Mouse (Mus musculus) liver, embryonic 16.5 days (tissue): ENCODE results near the gene Lrrc58. TPM values are rescaled to one million over a fixed set of nuclear protein-coding genes. Genes with fewer than 3 reads are reported as not detected.
A peak's percentile ranks its signal among the peaks of the same experiment; 100 is the strongest.

Source experiments
- ATAC-seq: fragments of 200-750 bp; cut with Nextera tagmentation; 2 replicates; pipeline ENCODE4 v1.8.0; 2017; ENCODE audit warnings: low read depth, mild to moderate bottlenecking, moderate number of reproducible peaks, moderate library complexity
- H3K27ac ChIP-seq: fragments of 300-500 bp; sonication (generic); 2 replicates; pipeline ENCODE4 v1.5.1; 2014; ENCODE audit warnings: mild to moderate bottlenecking, low read length
- H3K27me3 ChIP-seq: fragments of 300-500 bp; sonication (generic); 2 replicates; pipeline ENCODE4 v1.6.1; 2014; ENCODE audit warnings: low read depth, low read length, mixed read lengths; ENCODE audit not compliant: control insufficient read depth, insufficient read depth
- H3K36me3 ChIP-seq: fragments of 300-500 bp; sonication (generic); 2 replicates; pipeline ENCODE4 v1.6.1; 2014; ENCODE audit warnings: mild to moderate bottlenecking; ENCODE audit not compliant: control insufficient read depth, insufficient read depth
- H3K4me1 ChIP-seq: fragments of 300-500 bp; sonication (generic); 2 replicates; pipeline ENCODE4 v1.6.1; 2014; ENCODE audit warnings: low read depth, low read length, mixed read lengths; ENCODE audit not compliant: control insufficient read depth
- H3K4me2 ChIP-seq: fragments of 300-500 bp; sonication (generic); 2 replicates; pipeline ENCODE4 v1.6.1; 2014; ENCODE audit warnings: low read depth, low read length, mixed read lengths
- H3K4me3 ChIP-seq: fragments of 300-500 bp; sonication (generic); 2 replicates; pipeline ENCODE4 v1.5.1; 2014; ENCODE audit warnings: low read depth, mild to moderate bottlenecking, low read length
- H3K9ac ChIP-seq: fragments of 300-500 bp; sonication (generic); 2 replicates; pipeline ENCODE4 v1.6.1; 2014; ENCODE audit warnings: low read depth, low read length
- H3K9me3 ChIP-seq: fragments of 300-500 bp; sonication (generic); replicated peaks from 2 replicates; pipeline ENCODE4 v1.6.1; 2016; ENCODE audit warnings: low read length; ENCODE audit not compliant: control insufficient read depth
- WGBS: fragments of 180-500 bp; shearing (Covaris S2); extraction: QIAGEN DNeasy Blood & Tissue Kit; methylation state at CpG from one replicate; pipeline ENCODE4 v1.1.7; 2014; ENCODE audit not compliant: insufficient replicate concordance; 5-methylcytosine and 5-hydroxymethylcytosine counted together
- polyA plus RNA-seq: library from polyadenylated mRNA; unstranded; fragments of >200 nt; fragmentation: Nextera tagmentation; extraction: Ambion mirVana; gene quantifications from 2 replicates; pipeline ENCODE4 v1.2.1, GENCODE M21; 2015

Lrrc58 gene
- polyA plus RNA-seq, 1 experiment from 2014 or later: 11.3 TPM

DNA sequence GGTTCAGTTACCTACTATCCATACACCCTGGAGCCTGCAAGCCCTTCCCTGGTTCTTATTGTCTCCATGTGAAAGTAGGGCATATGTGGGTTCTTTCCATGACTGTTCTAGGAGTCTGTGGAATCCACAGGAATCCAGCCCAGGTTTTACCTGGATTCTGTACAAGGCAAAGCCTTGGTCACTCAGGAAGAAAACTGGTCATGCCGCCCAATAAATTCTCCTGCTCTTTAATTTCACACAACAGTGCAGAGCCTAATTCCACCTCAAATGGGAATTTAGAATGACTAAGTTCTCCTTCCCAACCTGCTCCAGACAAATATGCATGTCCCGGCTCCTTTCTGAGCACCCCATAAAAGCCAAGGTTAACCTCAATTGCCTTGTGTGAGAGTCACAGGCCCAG lies 31.2 kb downstream of the Lrrc58 start:
- H3K27me3 ChIP-seq: no peaks in the 10 kb centered on the region
- H3K9ac ChIP-seq: no peak overlapping the region
- no peak overlapping the region for H3K27ac ChIP-seq
- H3K4me1 ChIP-seq: no peaks in the 10 kb centered on the region
- no peak overlapping the region for H3K4me3 ChIP-seq
- WGBS: 57% methylated on average over 2 of the region's 2 CpGs
- no peak for ATAC-seq
- no peaks in the 10 kb centered on the region for H3K9me3 ChIP-seq
- no peak overlapping the region for H3K4me2 ChIP-seq
- H3K36me3 ChIP-seq: no peaks in the 10 kb centered on the region

GRCm38 (mm10) chr16:37901318-37901717 lies 33.1 kb downstream of the Lrrc58 start:
- Histone ChIP-seq H3K9me3 (no peaks in the 10 kb centered on the region), H3K27me3 (no peaks in the 10 kb centered on the region), H3K27ac (no peak overlapping the region), H3K4me1 (no peaks in the 10 kb centered on the region), H3K36me3 (no peaks in the 10 kb centered on the region), H3K4me2 (no peak overlapping the region), H3K4me3 (no peak overlapping the region), H3K9ac (no peak overlapping the region)
- 53% methylated on average over 11 of the region's 11 CpGs for WGBS
- no peak for ATAC-seq

DNA sequence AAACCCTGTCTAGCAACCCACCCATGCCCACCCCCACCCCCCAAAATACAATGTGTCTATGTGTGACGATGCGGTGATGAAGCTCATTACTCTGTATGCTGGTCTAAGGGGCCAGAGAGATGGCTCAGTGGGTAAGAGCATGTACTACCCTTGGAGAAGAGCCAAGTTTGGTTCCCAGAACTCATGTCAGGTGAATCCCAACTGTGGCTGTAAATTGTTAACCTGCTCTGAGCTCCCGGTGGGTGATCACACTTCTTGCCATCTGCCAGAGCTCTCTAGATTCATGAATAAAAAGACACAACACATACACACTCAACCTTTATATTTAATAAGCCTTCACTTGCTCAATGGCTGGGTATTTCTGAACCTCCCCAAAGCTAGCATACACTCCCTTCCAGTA lies 38.3 kb downstream of the Lrrc58 start:
- ATAC-seq: no peak
- H3K36me3 ChIP-seq: no peaks in the 10 kb centered on the region
- H3K27me3 ChIP-seq: no peaks in the 10 kb centered on the region
- no peaks in the 10 kb centered on the region for H3K4me1 ChIP-seq
- no peak overlapping the region for H3K9ac ChIP-seq
- H3K9me3 ChIP-seq: no peaks in the 10 kb centered on the region
- 63% methylated on average over 3 of the region's 3 CpGs for WGBS
- H3K4me3 ChIP-seq: no peak overlapping the region
- no peak overlapping the region for H3K4me2 ChIP-seq
- no peak overlapping the region for H3K27ac ChIP-seq

DNA sequence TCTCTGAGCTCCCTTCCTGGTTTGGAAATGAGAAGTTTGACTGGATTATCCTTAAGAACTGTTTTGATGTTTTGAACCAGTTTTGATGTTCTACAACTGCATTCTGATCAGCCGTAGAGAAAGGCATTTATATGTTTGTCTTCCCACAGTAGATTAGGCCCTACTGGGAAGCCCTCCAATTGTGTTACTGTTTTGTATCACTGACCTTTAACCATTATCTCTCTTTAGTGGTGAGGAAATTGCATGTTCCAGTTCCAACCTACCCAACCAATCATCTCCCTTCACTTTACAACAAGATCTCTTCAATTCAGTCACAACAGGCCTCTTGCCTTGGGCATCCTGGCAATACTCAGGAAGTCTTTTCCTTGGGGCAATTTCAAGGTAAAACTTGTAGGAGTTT lies 42.9 kb downstream of the Lrrc58 start:
- no peak overlapping the region for H3K27ac ChIP-seq
- H3K4me1 ChIP-seq: no peaks in the 10 kb centered on the region
- peaks cover 17% of the 10 kb centered on the region for H3K27me3 ChIP-seq
- H3K9me3 ChIP-seq: no peaks in the 10 kb centered on the region
- no peak overlapping the region for H3K4me3 ChIP-seq
- H3K9ac ChIP-seq: no peak overlapping the region
- WGBS: 74% methylated on average over 1 of the region's 1 CpGs
- no peaks in the 10 kb centered on the region for H3K36me3 ChIP-seq
- no peak for ATAC-seq
- no peak overlapping the region for H3K4me2 ChIP-seq

DNA sequence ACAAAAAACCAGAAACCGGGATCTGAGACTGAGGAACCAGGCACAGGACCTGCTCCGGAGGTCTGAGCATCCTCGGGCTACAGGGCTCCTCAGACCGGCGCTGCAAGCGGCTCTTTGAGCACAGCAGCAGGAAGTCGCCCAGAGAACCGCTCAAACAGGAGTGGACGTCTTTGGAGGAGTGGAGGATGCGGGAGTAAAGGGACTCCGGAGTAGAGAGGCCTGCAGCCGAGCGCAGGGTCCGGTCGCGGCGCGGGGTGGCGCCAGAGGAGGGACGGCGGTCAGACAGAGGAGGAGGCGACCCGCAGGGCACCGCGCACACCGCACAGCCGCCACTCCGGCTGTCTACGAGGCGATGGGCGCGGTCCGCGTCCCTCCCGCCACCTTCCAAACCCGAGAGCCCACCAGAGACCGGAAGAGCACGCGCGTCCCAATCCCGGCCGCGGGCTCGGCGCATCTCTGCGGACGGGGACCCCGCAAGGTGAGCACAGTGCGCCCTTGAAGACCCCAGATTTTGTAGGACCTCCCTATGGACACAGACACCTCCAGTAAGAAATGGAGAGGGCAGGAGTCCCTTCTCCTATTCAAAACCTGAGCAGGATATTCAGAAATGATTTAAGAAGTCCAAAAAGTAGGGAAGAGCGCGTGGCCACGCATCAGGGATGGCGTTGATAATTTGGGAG lies 48.1 kb downstream of the Lrrc58 start, which contains the start of gene Gpr156:
TSS of gene Gpr156 (plus strand) at position 359 of the 680 bp plus-strand sequence.
- Histone ChIP-seq H3K27ac (no peak within 1 kb of the TSS), H3K4me3 (peak within 1 kb of the TSS; percentile 41), H3K4me2 (peak within 1 kb of the TSS; percentile 56), H3K9ac (no peak within 1 kb of the TSS), H3K27me3 (peaks cover 32% of the 10 kb centered on the region), H3K36me3 (no peaks in the 10 kb centered on the region), H3K4me1 (no peaks in the 10 kb centered on the region), H3K9me3 (no peaks in the 10 kb centered on the region)
- peak; percentile 11; the same call in 1 of the 2 replicates for ATAC-seq
- 4% methylated on average over 53 of the region's 53 CpGs for whole genome bisulfite sequencing

DNA sequence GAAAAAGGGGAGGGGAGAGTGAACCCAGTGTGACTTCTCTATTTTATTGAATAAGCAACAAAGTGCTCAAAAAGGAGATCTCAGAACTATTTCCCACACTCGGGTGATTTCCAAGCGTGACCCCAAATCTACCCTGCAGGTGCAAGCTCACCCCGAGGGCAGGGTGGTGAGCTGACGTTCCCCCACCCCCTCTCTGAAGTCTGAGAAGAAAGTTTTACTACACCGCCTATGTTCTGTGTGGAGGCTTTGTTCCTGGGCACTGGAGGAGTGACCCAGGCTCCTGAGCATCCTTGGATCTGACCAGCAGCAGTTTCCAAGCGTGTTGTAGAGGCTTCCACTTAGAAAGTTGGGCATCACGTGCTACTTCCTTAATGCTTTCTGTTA lies 48.6 kb downstream of the Lrrc58 start:
- peak overlapping the region; percentile 41 for H3K4me3 ChIP-seq
- H3K9ac ChIP-seq: no peak overlapping the region
- WGBS: 21% methylated on average over 7 of the region's 7 CpGs
- ATAC-seq: no peak
- no peaks in the 10 kb centered on the region for H3K4me1 ChIP-seq
- no peak overlapping the region for H3K4me2 ChIP-seq
- peaks cover 32% of the 10 kb centered on the region for H3K27me3 ChIP-seq
- H3K36me3 ChIP-seq: no peaks in the 10 kb centered on the region
- H3K27ac ChIP-seq: no peak overlapping the region
- H3K9me3 ChIP-seq: no peaks in the 10 kb centered on the region

- ATAC-seq: no peak
- Histone ChIP-seq H3K27me3 (peaks cover 32% of the 10 kb centered on the region), H3K4me1 (no peaks in the 10 kb centered on the region), H3K27ac (no peak overlapping the region), H3K4me2 (no peak overlapping the region), H3K9ac (no peak overlapping the region), H3K9me3 (no peaks in the 10 kb centered on the region), H3K36me3 (no peaks in the 10 kb centered on the region), H3K4me3 (no peak overlapping the region)
- 68% methylated on average over 6 of the region's 6 CpGs for WGBS
These were observed 50.8 kb downstream of the Lrrc58 start for GRCm38 (mm10) chr16:37919000-37919399.

- no peak overlapping the region for H3K27ac ChIP-seq
- peaks cover 16% of the 10 kb centered on the region for H3K27me3 ChIP-seq
- no peaks in the 10 kb centered on the region for H3K9me3 ChIP-seq
- no peaks in the 10 kb centered on the region for H3K36me3 ChIP-seq
- H3K4me1 ChIP-seq: no peaks in the 10 kb centered on the region
- H3K4me3 ChIP-seq: no peak overlapping the region
- no peak for ATAC-seq
- no peak overlapping the region for H3K9ac ChIP-seq
- H3K4me2 ChIP-seq: no peak overlapping the region
- 43% methylated on average over 8 of the region's 8 CpGs for WGBS
These were observed 52.7 kb downstream of the Lrrc58 start for GRCm38 (mm10) chr16:37920842-37921409.

- Histone ChIP-seq H3K4me1 (no peaks in the 10 kb centered on the region), H3K4me3 (no peak overlapping the region), H3K4me2 (no peak overlapping the region), H3K9ac (no peak overlapping the region), H3K27me3 (no peaks in the 10 kb centered on the region), H3K9me3 (no peaks in the 10 kb centered on the region), H3K27ac (no peak overlapping the region), H3K36me3 (no peaks in the 10 kb centered on the region)
- no peak for ATAC-seq
- WGBS: 51% methylated on average over 7 of the region's 7 CpGs
These were observed 57.9 kb downstream of the Lrrc58 start for GRCm38 (mm10) chr16:37926087-37926486.
